Mouse (Mus musculus) liver, embryonic 18 days (tissue): ENCODE data around the gene Grik5. TPM values are rescaled to one million over a fixed set of nuclear protein-coding genes. Genes with fewer than 3 reads are reported as not detected.

Source experiments
- polyA plus RNA-seq: library from polyadenylated mRNA; depleted of rRNA; stranded (reverse); fragments of >200 nt; gene quantifications from 2 replicates; pipeline ENCODE4 v1.2.3, GENCODE M21; 2012; rRNA removed

Grik5 gene
- polyA plus RNA-seq = 5.0 and 6.4 TPM in 2 replicates

DNA sequence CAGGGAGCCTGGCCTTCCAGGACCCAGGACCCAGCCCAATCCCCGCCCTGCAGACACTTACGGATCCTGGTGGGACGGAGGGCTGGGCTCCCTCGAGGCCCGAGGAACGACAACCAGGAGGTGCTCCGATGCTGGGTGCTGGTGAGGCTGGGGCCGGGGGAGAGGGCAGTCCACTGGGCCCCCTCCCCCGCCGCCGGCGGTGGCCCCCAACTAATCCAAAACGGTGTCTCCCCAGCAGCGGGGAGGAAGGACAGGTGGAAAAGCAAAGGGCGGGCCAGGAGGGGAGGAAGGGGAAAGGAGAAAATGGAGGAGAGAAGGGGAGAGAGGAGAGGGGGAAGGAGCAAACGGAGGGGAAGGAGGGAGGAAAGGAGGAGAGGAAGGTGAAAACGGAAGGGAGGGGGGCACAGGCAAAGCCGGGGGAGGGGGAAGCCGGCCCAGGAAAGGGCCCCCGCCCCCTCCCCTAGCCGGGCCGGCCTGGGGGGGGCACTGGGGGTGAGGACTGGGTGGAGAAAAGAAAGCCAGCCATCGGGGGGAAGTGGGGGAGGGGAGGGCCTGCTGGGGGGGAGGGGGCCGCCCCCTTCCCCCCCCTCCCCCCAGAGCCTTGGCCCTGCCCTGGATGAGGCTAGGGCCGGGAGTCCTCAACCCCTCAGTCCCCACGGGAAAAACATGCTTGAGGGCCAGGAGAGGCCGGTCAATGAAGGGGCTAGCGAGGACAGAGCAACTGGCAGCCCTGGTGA lies at the start of gene Grik5, which contains the start of gene Zfp574:
Gene Grik5, minus strand, starts transcription at position 368 of the 737 bp plus-strand sequence.
Gene Zfp574, plus strand, starts transcription at position 589 of the 737 bp plus-strand sequence.

DNA sequence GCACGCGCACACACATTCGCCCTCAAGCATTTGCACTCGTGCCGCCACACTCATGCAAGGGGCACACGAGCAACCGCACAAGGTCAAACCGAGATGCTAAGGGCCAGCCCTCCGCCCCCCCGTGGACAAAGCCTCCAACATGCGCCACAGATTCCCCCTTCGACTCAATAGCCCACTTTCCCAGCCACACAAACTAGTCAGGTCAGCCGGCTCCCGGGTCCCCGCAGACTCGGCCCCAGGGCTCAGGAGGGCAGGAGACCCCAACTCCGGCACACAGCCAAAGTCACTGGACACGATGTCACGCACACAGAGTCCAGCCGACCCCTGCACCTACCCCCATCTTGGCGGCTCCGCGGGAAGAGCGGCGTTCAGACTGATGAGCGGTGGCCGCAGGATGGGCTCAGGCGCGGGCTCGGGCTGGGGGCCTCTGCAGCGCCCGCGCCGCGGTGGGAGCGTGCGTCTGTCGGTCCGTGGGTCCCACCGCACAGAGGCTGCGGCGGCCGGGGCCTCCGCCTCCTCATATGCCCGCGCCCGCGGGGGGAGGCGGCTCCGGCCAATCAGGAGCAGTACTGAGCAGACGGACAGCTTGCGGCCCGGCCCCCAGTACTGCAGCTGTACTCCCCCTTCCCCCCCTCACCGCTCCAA lies 66.6 kb downstream of the Grik5 start, which contains the start of gene Atp1a3:
Gene Atp1a3, minus strand, starts transcription at position 538 of the 645 bp plus-strand sequence.

DNA sequence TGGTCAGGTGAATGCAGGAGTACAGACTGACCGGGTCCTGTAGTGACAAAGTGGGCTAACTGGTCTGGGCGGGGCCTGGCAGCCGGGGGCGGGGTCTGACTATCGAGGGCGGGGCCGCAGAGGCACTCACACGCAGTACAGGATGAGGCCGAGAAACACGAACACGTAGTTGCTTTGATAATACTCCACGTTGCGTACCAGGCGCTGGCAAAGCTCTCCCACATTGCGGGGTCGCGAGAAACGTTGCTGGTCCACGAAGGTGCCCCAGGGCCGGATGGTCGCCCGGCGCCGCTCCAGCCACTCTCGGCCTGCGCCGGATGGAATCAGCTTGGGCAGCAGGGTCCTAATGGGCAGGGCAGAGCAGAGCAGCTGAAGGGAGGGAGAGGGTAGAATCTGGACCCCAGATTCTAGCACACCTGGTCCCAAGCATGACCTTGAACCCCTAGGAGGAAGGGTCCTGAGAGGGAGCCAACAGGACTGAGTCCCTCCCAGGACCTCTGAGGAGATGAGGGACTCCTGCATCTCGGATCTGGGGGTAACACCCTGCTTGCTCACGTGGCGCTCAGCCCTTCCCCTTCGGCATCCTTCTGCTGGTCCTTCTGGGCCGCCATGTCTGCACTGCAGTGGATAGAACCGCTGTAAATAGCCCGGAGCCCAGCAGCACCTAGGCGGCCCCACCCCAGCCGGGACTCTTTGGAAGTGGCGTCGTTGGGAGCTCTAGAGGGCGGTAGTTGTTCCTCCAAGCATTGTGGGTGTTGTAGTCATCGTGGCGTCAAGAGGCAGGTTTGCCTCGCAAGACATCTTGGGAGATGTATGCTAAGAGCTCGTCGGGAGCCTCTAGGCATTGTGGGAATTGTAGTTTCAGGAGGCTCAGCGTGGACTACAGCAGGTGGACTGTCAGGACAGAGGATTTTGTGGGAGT lies 99.9 kb downstream of the Grik5 start, which contains the start of gene Rabac1:
Gene Rabac1, minus strand, starts transcription at position 783 of the 922 bp plus-strand sequence.

Other genes with a start within 250 kb of the Grik5 start
- 3.8 and 4.1 TPM in 2 replicates for gene Gm9844, start 210.1 kb downstream of the Grik5 start, polyA plus RNA-seq
- not detected in 2 replicates for gene Lypd4, start 202.4 kb downstream of the Grik5 start, polyA plus RNA-seq
- gene Dmrtc2, start 202.3 kb downstream of the Grik5 start, polyA plus RNA-seq = not detected in 2 replicates
- 500 and 552 TPM in 2 replicates for gene Rps19, start 188.0 kb downstream of the Grik5 start, polyA plus RNA-seq
- gene Cd79a, start 175.0 kb downstream of the Grik5 start, polyA plus RNA-seq = 15.1 and 20.2 TPM in 2 replicates
- gene Arhgef1, start 169.4 kb downstream of the Grik5 start, polyA plus RNA-seq = 42.5 and 57.9 TPM in 2 replicates
- gene Gm4881, start 127.9 kb downstream of the Grik5 start, polyA plus RNA-seq = not detected in 2 replicates
- 84.6 and 89.7 TPM in 2 replicates for gene Rabac1, start 99.6 kb downstream of the Grik5 start, polyA plus RNA-seq
- 0.66 and 0.78 TPM in 2 replicates for gene Atp1a3, start 66.4 kb downstream of the Grik5 start, polyA plus RNA-seq
- gene Zfp574, start 221 bp upstream of the Grik5 start, polyA plus RNA-seq = 8.8 and 10.5 TPM in 2 replicates
- 0.78 and 1.2 TPM in 2 replicates for gene Pou2f2, start 107.4 kb upstream of the Grik5 start, polyA plus RNA-seq
- gene Dedd2, start 148.3 kb upstream of the Grik5 start, polyA plus RNA-seq = 21.9 and 22.7 TPM in 2 replicates
- 3.0 and 3.4 TPM in 2 replicates for gene Zfp526, start 149.1 kb upstream of the Grik5 start, polyA plus RNA-seq
- gene Gsk3a, start 165.5 kb upstream of the Grik5 start, polyA plus RNA-seq = 36.1 and 41.2 TPM in 2 replicates
- gene Erf, start 178.4 kb upstream of the Grik5 start, polyA plus RNA-seq = 8.3 and 9.0 TPM in 2 replicates
- gene Cic, start 195.4 kb upstream of the Grik5 start, polyA plus RNA-seq = 10.4 and 13.0 TPM in 2 replicates
- 25.4 and 28.3 TPM in 2 replicates for gene Pafah1b3, start 225.6 kb upstream of the Grik5 start, polyA plus RNA-seq
- gene Prr19, start 229.1 kb upstream of the Grik5 start, polyA plus RNA-seq = 0.02 and 0.05 TPM in 2 replicates
- gene Tmem145, start 233.8 kb upstream of the Grik5 start, polyA plus RNA-seq = 0.05 and 0.08 TPM in 2 replicates
- gene Megf8, start 244.8 kb upstream of the Grik5 start, polyA plus RNA-seq = 1.1 and 1.4 TPM in 2 replicates